Mouse (Mus musculus) left cerebral cortex, postnatal 36 days (tissue): ENCODE data around the gene Psmd3. TPM values are rescaled to one million over a fixed set of nuclear protein-coding genes. Genes with fewer than 3 reads are reported as not detected.
"Not testable (repeated sequence)": the region's sequence is repeated elsewhere in the genome, so short reads cannot be mapped to it uniquely, and the experiment has no call there.

ENCODE experiments used
- DNase-seq, 2 experiments: peaks; one replicate each; pipeline ENCODE4 v3.0.0; 2021 to 2022; ENCODE audit warnings: low spot score in 2 of 2, mixed read lengths in 1 of 2
- intact Hi-C: fragments of 180-260 bp; cut with DNase I; formaldehyde crosslinking; loops from one replicate; pipeline ENCODE4 v1.15.1; 2025
- total RNA-seq, 2 experiments: library from RNA; stranded (reverse); gene quantifications; 2 replicates each; pipeline ENCODE4 v1.2.3; 2021

Gene Psmd3
- 100 to 1,000 TPM; 131 to 145 TPM for total RNA-seq

DNA sequence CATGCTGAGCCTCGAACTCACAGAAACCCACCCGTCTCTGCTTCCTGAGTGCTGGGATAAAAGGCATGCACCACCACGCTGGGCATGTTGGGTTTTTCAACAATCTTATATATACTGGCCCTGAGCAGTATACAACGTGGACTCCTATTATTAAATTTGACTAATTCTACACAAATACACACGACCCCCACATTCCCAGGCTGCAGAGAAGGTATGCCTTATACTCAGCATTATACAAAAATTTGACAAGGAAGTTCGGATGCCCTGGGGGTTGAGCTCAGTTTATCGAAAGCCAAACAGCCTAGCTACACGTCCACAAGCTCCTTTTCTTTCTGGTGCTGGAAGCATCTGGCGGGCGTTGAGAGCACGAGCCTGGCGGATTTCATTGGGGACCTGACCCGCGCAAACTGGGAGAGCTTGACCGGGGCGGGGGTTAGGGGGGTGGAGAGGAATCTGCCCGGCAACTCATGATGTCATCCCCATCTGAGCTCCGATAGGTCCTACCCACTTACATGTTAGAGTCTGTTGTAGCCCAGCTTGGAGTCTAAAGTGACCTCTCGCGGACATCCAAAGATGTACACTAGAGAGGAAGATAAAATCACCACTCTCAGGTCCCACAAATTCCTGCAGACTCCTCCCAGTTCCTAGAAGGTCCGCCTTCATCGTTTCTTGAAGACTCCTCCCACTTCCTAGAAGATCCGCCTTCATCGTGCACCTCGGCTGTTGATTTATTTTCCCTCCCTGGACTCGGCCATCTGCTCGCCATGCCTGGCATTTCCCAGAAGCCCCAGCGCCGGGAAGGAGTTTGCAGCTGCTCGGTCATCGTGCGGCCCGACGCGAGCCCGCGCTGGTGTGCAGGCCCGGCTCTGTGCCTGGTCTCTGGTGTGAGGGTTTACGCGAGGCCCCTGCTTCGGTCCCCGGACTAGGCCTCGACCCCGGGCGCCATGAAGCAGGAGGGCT lies at the start of gene Psmd3:
Gene Psmd3, plus strand, starts transcription at position 769 of the 960 bp plus-strand sequence.
- DNase-seq, result peak; percentile 98 to 99
- intact Hi-C loops, result no loop called here

DNA sequence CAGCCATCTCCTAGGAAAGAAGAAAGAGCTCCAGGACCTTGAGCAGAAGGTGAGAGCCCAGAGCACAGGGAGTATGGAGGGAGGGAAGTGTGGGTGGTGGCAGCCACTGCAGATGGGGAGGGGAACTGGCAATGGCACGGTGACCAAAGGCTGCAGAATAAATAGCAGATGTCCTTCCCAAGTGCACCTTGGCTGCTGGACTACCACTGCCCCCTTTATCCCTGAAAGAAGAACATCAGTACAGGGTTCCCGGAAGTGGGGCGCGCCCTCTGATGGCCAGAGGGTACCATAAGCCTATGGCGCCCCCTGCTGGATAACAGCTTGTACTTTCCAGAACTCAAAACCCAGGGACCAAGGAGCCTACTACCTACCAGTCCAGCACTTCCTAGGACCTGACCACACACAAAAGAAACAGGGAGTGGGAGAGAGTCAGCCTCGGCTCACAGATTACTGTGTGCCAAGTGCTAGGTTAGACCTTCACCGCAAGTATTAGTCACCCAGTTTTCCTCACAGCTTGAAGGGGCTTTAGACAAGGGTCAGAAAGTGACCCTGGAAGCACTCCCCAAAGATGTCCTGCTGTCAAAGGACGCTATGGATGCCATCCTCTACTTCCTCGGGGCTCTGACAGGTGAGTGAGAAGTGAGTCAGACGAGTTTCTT lies 46.9 kb upstream of the Psmd3 start:
- intact Hi-C loops, DNase-seq: not testable (repeated sequence)

DNA sequence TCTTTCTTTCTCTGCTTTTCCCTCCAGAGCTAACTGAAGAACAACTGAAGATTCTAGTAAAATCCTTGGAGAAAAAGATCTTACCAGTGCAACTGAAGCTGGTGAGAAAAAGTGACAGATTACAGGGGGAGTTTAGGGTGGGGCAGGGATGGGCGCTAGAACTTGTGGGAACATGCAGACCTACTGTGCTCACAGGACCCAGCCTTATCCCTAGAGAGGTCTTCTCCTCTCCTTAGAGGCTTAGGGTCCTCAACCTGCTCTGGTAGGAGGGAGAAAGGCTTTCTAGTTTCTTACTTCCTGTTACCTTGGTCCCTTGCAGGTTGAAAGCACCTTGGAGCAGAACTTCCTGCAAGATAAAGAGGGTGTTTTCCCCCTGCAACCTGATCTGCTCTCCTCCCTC lies 44.9 kb upstream of the Psmd3 start:
- DNase-seq, result no peak
- intact Hi-C loops, result no loop called here

DNA sequence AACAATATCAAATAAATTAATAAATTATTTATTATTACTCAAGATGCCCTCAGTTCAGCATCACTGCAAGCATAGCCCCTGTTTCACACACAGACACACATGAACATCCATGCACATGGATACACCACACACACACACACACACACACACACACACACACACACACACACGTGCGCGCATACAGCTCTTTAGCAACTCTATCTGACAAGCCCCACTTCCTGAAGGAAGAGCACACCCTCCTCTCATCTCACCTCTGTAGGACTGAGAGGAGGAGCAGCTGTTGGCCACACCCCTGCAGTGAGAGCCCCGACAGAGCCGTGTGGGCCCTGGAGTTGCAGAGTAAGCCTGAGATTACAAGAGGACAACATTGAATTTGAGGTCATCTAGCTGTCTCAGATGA lies 42.3 kb upstream of the Psmd3 start:
- intact Hi-C loops, result no loop called here

DNA sequence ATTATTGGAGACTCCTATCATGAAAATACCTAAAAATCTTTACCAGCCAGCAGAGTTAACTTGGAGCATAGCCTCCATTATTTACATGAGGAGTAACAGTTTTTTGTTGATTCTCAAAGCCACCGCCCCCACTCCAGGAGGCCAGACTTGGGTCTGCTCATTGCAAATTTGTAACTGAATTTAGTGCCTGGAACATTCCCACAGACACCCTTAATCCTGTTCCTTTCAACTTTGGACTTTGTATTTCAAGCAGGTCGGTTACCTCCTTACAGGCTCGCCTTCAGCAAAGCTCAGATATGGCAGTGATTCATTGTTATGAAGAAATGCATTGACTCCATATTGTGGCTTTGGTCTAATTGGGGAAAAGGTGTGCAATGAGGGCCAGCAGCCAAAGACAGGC lies 37.6 kb upstream of the Psmd3 start:
- intact Hi-C loops, result no loop called here
- no peak for DNase-seq

More for the DNA sequence above, 42.3 kb upstream of the Psmd3 start:
- DNase-seq, result no peak

DNA sequence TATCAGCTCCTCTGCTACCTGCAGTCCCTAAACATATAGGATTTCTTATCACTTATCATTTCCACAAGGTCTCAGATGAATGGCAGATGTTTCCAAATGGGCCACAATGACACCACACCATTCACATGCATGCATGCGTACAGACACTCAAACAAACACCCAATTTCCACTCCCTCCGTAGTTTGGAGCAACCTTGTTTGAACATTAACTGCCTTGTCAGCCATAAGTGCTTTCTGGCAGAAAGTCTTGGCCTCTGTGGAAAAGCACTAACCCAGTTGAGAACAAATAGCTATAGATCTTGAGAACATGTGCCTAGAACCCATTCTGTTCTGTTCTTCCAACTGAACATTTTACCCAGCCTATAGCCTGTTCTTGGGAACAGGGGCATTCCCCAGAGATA lies 36.4 kb upstream of the Psmd3 start:
- no peak for DNase-seq
- intact Hi-C loops, result no loop called here

DNA sequence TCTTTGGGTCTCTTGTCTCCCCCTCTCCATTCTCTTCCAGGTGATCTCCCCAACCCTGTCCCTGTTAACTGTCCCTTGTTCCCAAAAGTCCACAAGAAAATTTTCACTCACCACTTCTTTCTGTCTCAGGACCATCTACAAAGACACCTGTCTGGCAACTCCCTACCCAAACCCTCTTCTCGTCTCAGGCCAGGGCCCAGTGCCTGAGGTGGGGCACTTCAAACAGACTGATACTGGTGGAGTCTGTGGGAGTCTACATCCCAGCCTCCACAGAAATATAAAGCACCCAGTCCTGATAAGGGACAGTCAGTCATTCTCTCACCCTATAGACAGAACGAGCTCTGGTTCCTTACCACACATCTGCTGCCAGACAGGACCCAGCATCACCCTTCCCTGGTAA lies 35.9 kb upstream of the Psmd3 start, which contains the start of gene Gsdma2:
Gene Gsdma2, plus strand, starts transcription at position 301 of the 400 bp plus-strand sequence.
- no peak for DNase-seq
- intact Hi-C loops, result no loop called here

DNA sequence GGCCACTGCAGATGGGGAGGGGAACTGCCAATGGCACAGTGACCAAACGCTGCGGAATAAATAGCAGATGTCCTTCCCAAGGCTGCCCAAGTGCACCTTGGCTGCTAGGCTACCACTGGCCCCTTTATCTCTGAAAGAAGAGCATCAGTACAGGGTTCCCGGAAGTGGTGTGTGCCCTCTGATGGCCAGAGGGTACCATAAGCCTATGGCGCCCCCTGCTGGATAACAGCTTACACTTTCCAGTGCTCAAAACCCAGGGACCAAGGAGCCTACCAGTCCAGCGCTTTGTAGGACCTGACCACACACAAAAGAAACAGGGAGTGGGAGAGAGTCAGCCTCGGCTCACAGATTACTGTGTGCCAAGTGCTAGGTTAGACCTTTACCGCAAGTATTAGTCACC lies 27.3 kb upstream of the Psmd3 start:
- intact Hi-C loops, result not testable (repeated sequence)
- peak in 1 of 2 experiments; percentile 9 for DNase-seq

DNA sequence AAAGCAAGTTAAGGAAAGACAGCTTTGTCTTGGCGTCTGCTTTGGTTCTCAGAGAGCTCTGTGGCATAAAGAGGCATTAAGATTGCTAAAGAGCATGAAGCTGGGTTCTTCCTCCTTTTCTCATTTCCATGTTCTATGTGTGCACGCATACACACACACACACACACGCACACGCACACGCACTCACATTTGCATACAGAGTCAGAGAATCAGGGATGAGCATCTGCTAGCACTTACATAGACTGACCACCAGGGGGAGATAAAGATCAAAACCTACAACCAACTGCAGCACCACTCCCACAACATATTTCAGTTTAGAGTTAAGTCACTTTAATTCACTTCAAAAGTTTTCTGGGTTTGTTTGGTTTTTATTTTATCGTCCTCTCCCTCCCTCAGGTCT lies 21.8 kb upstream of the Psmd3 start:
- peak in 1 of 2 experiments; percentile 20 for DNase-seq
- intact Hi-C loops, result no loop called here

DNA sequence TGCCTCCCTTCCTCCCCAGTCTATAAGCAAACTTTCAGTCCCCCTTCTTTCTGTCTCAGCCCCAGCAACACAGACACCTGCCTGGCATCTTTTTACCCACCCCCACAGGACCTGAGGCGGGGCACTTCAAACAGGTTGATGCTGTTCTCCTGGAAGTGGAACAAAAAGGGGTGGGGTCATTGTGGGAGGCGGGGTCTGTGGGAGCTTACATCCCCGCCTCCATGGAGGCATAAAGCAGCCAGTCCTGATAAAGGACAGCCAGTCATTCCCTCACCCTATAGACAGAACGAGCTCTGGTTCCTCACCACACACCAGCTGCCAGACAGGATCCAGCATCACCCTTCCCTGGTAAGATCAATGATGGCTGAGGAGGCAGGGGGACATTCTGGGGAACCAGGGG lies 18.3 kb upstream of the Psmd3 start, which contains the start of gene Gsdma:
Gene Gsdma, plus strand, starts transcription at position 261 of the 400 bp plus-strand sequence.
- no peak for DNase-seq
- intact Hi-C loops, result no loop called here

DNA sequence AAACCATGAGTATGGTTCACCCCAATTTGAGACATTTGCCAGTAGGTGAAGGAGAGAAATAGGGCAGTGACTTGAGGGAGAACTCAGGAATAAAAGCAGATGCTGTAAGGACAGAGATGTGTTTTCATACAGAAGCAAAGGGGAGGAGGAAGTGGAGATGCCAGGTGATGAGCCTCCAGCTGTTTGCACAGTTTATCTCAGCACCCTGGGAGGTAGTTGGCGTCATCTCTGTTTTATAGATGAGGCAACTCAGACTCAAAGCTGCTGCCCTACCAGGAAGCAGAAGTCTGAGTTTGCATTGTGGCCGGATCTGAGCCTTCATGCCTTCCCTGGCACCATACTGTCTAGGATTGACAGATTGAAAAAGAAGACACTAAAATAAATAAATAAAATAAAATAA lies 13.4 kb upstream of the Psmd3 start:
- intact Hi-C loops, result no loop called here
- no peak for DNase-seq

DNA sequence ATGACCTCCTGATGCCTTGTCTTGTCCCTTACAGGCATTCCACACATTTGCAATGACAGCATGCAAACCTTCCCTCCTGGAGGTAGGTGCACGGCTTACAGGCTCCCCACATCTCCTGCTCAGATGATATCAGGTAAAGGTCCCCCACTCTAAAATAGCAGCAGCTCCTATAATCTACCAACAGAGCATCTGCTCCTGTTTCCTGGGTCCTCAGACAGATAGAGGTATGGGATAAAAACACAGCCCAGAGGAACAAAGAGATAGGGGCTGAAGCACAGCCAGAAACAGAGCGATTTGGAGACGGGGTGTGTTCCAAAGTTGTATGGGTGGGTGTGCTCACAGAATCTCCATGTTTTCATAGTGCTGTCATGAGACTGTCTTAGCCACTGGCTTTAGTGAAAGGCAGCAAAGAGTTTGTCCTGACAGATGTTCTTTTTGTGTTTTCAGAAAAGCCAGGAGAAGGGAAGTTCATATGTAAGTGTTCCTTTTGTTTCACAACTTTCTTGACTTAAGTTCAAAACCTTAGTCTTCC lies 11.0 kb upstream of the Psmd3 start:
- DNase-seq, result no peak
- intact Hi-C loops, result no loop called here

DNA sequence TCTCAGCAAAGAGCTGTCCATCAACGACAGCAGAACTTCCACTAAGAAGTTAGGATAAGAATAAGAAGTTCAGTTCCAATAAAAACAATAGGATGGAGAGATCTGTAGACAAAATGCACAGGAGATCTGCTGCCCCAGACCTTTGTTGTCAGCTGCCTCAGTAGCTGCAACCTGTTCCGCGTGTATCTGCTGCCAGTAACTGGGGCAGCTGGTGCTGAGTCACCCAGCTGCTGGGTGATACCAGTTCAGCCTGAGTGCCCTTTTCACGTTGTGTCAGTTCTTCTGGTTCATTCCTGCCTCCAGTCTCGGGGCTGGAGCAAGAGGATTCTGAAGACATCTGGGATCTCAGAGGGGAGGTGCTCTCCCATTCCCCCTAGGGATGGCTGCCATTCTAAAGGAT lies 10.5 kb upstream of the Psmd3 start:
- DNase-seq, result no peak
- intact Hi-C loops, result no loop called here

DNA sequence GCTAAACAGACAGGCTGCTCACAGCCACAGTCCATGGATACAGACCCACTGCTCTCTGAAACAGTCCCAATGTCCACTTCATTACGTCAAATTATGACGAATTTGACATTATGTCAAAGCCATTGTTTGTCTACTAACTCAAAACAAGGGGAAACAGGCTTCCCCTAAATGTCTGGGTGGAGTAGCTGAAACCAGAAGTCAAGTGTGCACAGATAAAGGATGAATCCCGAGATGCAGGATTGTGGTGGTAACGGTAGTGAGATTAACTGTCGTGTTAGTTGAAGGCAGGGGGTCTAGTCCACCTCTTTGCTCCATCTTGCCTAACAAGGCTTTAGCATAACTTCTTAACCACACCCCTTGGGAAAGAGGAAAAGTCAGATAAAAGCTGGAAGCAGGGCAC lies 9.9 kb upstream of the Psmd3 start:
- intact Hi-C loops, result no loop called here
- DNase-seq, result no peak

DNA sequence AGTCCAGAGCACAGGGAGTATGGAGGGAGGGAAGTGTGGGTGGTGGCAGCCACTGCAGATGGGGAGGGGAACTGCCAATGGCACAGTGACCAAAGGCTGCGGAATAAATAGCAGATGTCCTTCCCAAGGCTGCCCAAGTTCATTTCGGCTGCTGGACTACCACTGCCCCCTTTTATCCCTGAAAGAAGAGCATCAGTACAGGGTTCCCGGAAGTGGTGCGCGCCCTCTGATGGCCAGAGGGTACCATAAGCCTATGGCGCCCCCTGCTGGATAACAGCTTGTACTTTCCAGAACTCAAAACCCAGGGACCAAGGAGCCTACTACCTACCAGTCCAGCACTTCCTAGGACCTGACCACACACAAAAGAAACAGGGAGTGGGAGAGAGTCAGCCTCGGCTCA lies 9.2 kb upstream of the Psmd3 start:
- intact Hi-C loops, result not testable (repeated sequence)
- DNase-seq, result peak in 1 of 2 experiments; percentile 39

DNA sequence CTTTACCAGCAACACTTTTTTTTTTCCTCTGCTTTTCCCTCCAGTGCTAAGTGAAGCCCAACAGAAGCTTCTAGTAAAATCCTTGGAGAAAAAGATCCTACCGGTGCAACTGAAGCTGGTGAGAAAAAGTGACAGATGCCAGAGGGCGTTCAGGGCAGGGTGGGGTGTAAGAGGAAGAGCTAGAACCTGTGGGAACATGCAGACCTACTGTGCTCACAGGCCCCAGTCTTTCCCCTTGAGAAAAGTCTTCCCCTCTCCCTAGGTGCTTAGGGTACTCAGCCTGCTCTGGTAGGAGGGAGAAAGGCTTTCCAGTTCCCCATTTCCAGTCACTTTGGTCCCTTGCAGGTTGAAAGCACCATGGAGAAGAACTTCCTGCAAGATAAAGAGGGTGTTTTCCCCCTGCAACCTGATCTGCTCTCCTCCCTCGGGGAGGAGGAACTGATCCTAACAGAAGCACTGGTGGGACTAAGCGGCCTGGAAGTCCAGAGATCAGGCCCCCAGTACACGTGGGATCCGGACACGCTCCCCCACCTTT lies 6.5 kb upstream of the Psmd3 start:
- no peak for DNase-seq
- intact Hi-C loops, result no loop called here

DNA sequence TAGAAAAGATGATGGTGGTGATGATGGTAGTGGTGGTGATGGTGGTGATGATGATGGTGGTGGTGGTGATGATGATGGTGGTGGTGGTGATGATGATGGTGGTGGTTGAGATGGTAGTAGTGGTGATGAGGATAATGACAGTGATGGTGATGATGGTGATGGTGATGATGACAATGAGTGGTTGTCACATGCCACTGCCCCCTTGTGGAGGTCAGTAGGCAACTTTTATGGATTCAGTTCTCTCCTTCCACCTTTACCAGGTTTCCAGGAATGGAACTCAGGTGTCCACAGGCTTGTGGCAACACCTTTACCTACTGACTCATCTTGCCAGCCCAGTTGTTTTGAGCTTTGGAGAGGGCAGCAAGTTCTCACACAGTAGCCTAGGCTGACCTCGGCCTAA lies 2.3 kb upstream of the Psmd3 start:
- intact Hi-C loops, result no loop called here
- DNase-seq, result no peak

DNA sequence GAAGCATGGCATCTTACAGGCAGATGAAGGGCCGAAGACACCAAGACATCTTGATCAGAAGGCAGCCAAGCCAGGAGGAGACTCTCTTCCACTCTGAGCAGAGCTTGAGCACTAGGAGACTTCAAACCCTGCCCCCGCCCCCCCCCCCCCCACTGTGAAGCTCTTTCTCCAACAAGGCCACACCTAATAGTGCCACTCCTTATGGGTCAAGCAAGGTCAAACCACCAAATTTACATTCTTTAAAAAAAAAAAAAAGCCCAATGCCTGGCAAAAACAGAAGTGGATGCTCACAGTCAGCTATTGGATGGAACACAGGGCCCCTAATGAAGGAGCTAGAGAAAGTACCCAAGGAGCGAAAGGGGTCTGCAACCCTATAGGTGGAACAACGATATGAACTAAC lies 1.8 kb upstream of the Psmd3 start:
- intact Hi-C loops, DNase-seq: not testable (repeated sequence)

DNA sequence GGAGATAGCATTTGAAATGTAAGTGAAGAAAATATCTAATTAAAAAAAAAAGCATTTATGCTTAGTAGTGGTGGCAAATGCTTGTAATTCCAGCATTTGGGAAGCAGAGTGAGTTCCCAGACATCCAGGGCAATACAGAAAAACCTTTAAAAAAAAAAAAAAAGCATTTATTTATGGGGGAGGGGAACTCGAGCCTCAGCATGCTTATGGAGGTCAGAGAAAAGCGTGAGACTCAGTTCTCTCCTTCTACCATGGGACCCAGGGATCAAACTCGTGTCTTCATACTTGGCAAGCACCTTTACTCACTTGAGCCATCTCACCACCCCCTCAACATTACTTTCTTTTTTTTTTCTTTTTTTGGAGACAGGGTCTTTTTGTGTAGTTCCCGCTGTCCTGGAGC lies 1.2 kb upstream of the Psmd3 start:
- DNase-seq, result no peak
- intact Hi-C loops, result no loop called here

DNA sequence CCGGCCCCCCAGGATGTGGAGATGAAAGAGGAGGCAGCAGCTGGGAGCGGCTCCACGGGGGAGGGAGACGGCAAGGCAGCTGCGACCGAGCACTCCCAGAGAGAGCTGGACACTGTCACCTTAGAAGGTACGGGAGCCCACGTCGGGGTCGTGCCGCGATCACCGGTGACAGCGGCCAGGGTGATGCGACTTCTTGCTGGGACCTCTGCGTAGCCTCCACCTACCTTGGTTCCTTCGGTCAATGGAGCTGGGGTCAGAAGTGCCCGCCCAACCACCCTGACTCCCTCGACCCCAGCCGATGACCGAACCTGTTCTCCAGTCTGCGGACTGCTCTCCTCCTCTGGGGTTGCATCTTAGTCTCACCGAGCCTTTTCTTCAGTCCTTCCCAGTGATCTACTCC lies 457 bp downstream of the Psmd3 start:
- no peak for DNase-seq
- intact Hi-C loops, result no loop called here
